Mouse (Mus musculus) embryonic facial prominence, embryonic 14.5 days (tissue): ENCODE data around the gene Tusc2. TPM values are rescaled to one million over a fixed set of nuclear protein-coding genes. Genes with fewer than 3 reads are reported as not detected.

Source experiments
- ATAC-seq: fragments of 200-750 bp; cut with Nextera tagmentation; 2 replicates; pipeline ENCODE4 v1.8.0; 2017; ENCODE audit warnings: low read depth, moderate number of reproducible peaks, moderate TSS enrichment
- DNase-seq: peaks from one replicate; pipeline ENCODE4 v3.0.0-alpha.2; 2015; ENCODE audit warnings: low spot score
- H3K27ac ChIP-seq: fragments of 300-500 bp; sonication (generic); replicated peaks from 2 replicates; pipeline ENCODE4 v1.5.1; 2014; ENCODE audit warnings: low read depth, mild to moderate bottlenecking, low read length, moderate library complexity
- H3K27me3 ChIP-seq: fragments of 300-500 bp; sonication (generic); replicated peaks from 2 replicates; pipeline ENCODE4 v1.6.1; 2014; ENCODE audit warnings: low read length; ENCODE audit not compliant: control insufficient read depth, insufficient read depth
- H3K36me3 ChIP-seq: fragments of 300-500 bp; sonication (generic); 2 replicates; pipeline ENCODE4 v1.6.1; 2014; ENCODE audit warnings: low read length, mixed read lengths; ENCODE audit not compliant: control insufficient read depth, insufficient read depth
- H3K4me1 ChIP-seq: fragments of 300-500 bp; sonication (generic); 2 replicates; pipeline ENCODE4 v1.6.1; 2014; ENCODE audit warnings: antibody characterized with exemption, low read length; ENCODE audit not compliant: control insufficient read depth, insufficient read depth
- H3K4me2 ChIP-seq: fragments of 300-500 bp; sonication (generic); 2 replicates; pipeline ENCODE4 v1.6.1; 2014; ENCODE audit warnings: low read depth, mild to moderate bottlenecking, low read length, moderate library complexity, mixed read lengths
- H3K4me3 ChIP-seq: fragments of 300-500 bp; sonication (generic); 2 replicates; pipeline ENCODE4 v1.5.1; 2014; ENCODE audit warnings: low read depth, mild to moderate bottlenecking, low read length
- H3K9ac ChIP-seq: fragments of 300-500 bp; sonication (generic); 2 replicates; pipeline ENCODE4 v1.6.1; 2014; ENCODE audit warnings: low read depth, mild to moderate bottlenecking, low read length, moderate library complexity, mixed read lengths
- H3K9me3 ChIP-seq: fragments of 300-500 bp; sonication (generic); 2 replicates; pipeline ENCODE4 v1.6.1; 2016; ENCODE audit warnings: low read length; ENCODE audit not compliant: control insufficient read depth
- WGBS: fragments of 180-500 bp; shearing (Covaris S2); extraction: QIAGEN DNeasy Blood & Tissue Kit; methylation state at CpG from one replicate; pipeline ENCODE4 v1.1.7; 2014; 5-methylcytosine and 5-hydroxymethylcytosine counted together
- polyA plus RNA-seq: library from polyadenylated mRNA; unstranded; fragments of >200 nt; fragmentation: Nextera tagmentation; extraction: Ambion mirVana; gene quantifications from 2 replicates; pipeline ENCODE4 v1.2.1, GENCODE M21; 2014

The Tusc2 gene
- polyA plus RNA-seq, 1 experiment from 2014 or later, result 43.1 TPM

DNA sequence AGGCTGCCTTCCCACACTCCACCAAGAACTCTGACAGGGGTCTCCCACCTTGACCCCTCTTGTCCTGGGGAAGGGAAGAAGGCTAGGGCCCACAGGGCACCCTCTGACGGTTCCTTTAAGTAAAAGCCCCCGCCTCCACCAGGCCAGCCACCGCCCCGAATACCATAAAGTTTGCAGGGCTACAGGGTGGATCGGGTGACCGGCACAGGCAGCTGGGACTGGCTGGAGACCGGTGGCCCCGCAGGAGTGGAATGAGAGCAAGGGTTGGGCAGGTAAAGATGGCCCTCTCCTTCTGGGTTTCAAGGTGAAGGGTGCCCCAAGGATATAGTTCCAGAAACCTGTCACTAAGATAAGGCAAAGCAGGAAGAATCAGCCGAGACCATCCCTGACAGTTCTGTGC, 43.5 kb downstream of the Tusc2 start:
- Histone ChIP-seq H3K4me2 (peak overlapping the region; percentile 39), H3K4me1 (peaks cover 49% of the 10 kb centered on the region), H3K36me3 (no peaks in the 10 kb centered on the region), H3K27ac (0 out of 2 replicates have a peak overlapping the region, but pooled peaks have one; percentile 6), H3K4me3 (peak overlapping the region; percentile 7; the same call in 1 of the 2 replicates), H3K27me3 (no peaks in the 10 kb centered on the region), H3K9ac (peak overlapping the region; percentile 44), H3K9me3 (no peaks in the 10 kb centered on the region)
- WGBS, result 4% methylated on average over 9 of the region's 9 CpGs
- DNase-seq (no peak), ATAC-seq (no peak)

- H3K27me3 ChIP-seq, result no peaks in the 10 kb centered on the region
- H3K4me3 ChIP-seq, result peak overlapping the region; percentile 7; the same call in 1 of the 2 replicates
- H3K9ac ChIP-seq, result peak overlapping the region; percentile 44
- ATAC-seq (no peak), DNase-seq (no peak)
- no peaks in the 10 kb centered on the region for H3K9me3 ChIP-seq
- 83% methylated on average over 2 of the region's 2 CpGs for WGBS
- H3K4me2 ChIP-seq, result peak overlapping the region; percentile 39
- no peak overlapping the region for H3K27ac ChIP-seq
- H3K4me1 ChIP-seq, result peaks cover 53% of the 10 kb centered on the region
- no peaks in the 10 kb centered on the region for H3K36me3 ChIP-seq
Observed at GRCm38 (mm10) chr9:107607036-107607435, 44.0 kb downstream of the Tusc2 start.

GRCm38 (mm10) chr9:107607653-107608245, 44.7 kb downstream of the Tusc2 start:
- Histone ChIP-seq H3K27ac (no peak overlapping the region; the same call in 1 of the 2 replicates), H3K27me3 (no peaks in the 10 kb centered on the region), H3K4me1 (peaks cover 53% of the 10 kb centered on the region), H3K4me2 (no peak overlapping the region), H3K36me3 (no peaks in the 10 kb centered on the region), H3K9me3 (no peaks in the 10 kb centered on the region), H3K4me3 (no peak overlapping the region), H3K9ac (peak overlapping the region; percentile 34; the same call in 1 of the 2 replicates)
- ATAC-seq (no peak), DNase-seq (no peak)
- 56% methylated on average over 9 of the region's 9 CpGs for WGBS

- H3K36me3 ChIP-seq, result peaks cover 3% of the 10 kb centered on the region; the same call in 1 of the 2 replicates
- DNase-seq (no peak), ATAC-seq (no peak)
- peaks cover 53% of the 10 kb centered on the region for H3K4me1 ChIP-seq
- H3K9me3 ChIP-seq, result no peaks in the 10 kb centered on the region
- H3K9ac ChIP-seq, result 0 out of 2 replicates have a peak within 1 kb of the TSS, but pooled peaks have one; percentile 34
- H3K4me3 ChIP-seq, result no peak within 1 kb of the TSS
- H3K27ac ChIP-seq, result peak within 1 kb of the TSS; percentile 16; the same call in 1 of the 2 replicates
- H3K27me3 ChIP-seq, result no peaks in the 10 kb centered on the region
- peak within 1 kb of the TSS; percentile 23; the same call in 1 of the 2 replicates for H3K4me2 ChIP-seq
- WGBS, result 45% methylated on average over 11 of the region's 12 CpGs
Observed at GRCm38 (mm10) chr9:107608741-107609432, 45.8 kb downstream of the Tusc2 start, which contains the start of gene Sema3b. Sema3b (minus strand) TSS chr9:107609229.

DNA sequence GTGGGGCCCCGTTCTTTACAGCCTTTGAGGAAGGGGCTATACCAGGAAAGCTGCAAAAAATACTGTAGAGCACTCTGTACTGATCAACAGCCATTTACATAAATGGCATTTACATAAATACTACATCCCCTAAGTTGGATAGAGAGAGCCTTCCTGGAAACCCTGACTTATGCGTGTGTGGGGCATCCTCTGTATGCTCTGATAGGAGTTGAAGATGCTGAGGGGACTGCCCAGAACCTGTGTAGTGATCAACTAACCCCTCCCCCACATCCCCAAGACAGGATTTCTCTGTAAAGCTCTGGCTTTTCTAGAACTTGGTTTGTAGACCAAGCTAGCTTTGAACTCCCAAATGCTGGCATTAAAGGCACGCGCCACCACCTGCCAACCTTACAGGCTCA, 46.4 kb downstream of the Tusc2 start:
- Histone ChIP-seq H3K9ac (0 out of 2 replicates have a peak overlapping the region, but pooled peaks have one; percentile 10), H3K27ac (peak overlapping the region; percentile 16; the same call in 1 of the 2 replicates), H3K4me1 (peaks cover 50% of the 10 kb centered on the region), H3K4me3 (no peak overlapping the region), H3K9me3 (no peaks in the 10 kb centered on the region), H3K27me3 (no peaks in the 10 kb centered on the region), H3K4me2 (0 out of 2 replicates have a peak overlapping the region, but pooled peaks have one; percentile 23), H3K36me3 (peaks cover 9% of the 10 kb centered on the region)
- no peak for DNase-seq
- WGBS, result 57% methylated on average over 4 of the region's 4 CpGs
- no peak for ATAC-seq

- Histone ChIP-seq H3K27me3 (no peaks in the 10 kb centered on the region), H3K4me1 (peaks cover 40% of the 10 kb centered on the region), H3K9me3 (no peaks in the 10 kb centered on the region), H3K4me2 (peak overlapping the region; percentile 90), H3K9ac (peak overlapping the region; percentile 73), H3K36me3 (peaks cover 31% of the 10 kb centered on the region), H3K27ac (peak overlapping the region; percentile 98), H3K4me3 (peak overlapping the region; percentile 39; the same call in 1 of the 2 replicates)
- DNase-seq (peak; percentile 75), ATAC-seq (peak; percentile 8; the same call in 1 of the 2 replicates)
- WGBS, result 64% methylated on average over 6 of the region's 6 CpGs
Observed at GRCm38 (mm10) chr9:107611456-107612190, 48.6 kb downstream of the Tusc2 start.

- DNase-seq (peak; percentile 97), ATAC-seq (peak; percentile 95)
- Histone ChIP-seq H3K4me2 (peak overlapping the region; percentile 90), H3K4me3 (peak overlapping the region; percentile 39), H3K27me3 (no peaks in the 10 kb centered on the region), H3K27ac (peak overlapping the region; percentile 98), H3K36me3 (peaks cover 35% of the 10 kb centered on the region), H3K4me1 (peaks cover 34% of the 10 kb centered on the region), H3K9ac (peak overlapping the region; percentile 73), H3K9me3 (no peaks in the 10 kb centered on the region)
- 6% methylated on average over 17 of the region's 48 CpGs for WGBS
Observed at GRCm38 (mm10) chr9:107612191-107612944, 49.3 kb downstream of the Tusc2 start.
